Mouse (Mus musculus): ENCODE data around the gene Numb. TPM values are rescaled to one million over a fixed set of nuclear protein-coding genes. Genes with fewer than 3 reads are reported as not detected.
A peak's percentile ranks its signal among the peaks of the same experiment; 100 is the strongest.
"Not testable (repeated sequence)": the region's sequence is repeated elsewhere in the genome, so short reads cannot be mapped to it uniquely, and the experiment has no call there.

Numb gene
- polyA plus RNA-seq, 1 experiment = 13.4 TPM

DNA sequence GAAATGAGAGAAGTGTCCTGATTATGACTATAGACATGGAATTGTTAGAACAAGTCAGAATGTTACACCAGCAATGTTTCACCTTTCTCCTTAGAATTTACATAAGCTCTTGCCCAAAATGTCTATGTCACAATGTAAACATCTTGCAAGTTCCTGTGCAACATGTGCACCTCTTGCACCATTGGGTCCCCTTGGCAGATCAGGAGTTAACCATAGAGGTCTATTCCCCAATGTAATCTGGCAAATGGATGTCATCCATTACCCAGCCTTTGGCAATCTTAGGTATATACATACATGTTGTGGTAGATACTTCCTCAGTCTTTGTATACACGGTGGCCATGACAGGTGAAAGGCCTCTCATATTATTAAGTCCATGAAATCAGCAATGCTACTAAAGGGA lies 32.6 kb downstream of the Numb start:
- peaks cover 39% of the 10 kb centered on the region for H3K4me1 ChIP-seq
- peaks cover 76% of the 10 kb centered on the region for H3K36me3 ChIP-seq (replicated peaks; ENCODE audit: low read length)
- no peaks in the 10 kb centered on the region for H3K27me3 ChIP-seq (replicated peaks)
- H3K4me3 ChIP-seq (replicated peaks) = no peak overlapping the region
- TF ChIP-seq FLI1 (IDR thresholded peaks at IDR 0.05; ENCODE audit: low read length) = no peak
- TF ChIP-seq GATA1 (IDR thresholded peaks at IDR 0.05; ENCODE audit: borderline replicate concordance, low read length) = no peak
- peaks cover 7% of the 10 kb centered on the region; the same call in 1 of the 2 replicates for H3K9me3 ChIP-seq

DNA sequence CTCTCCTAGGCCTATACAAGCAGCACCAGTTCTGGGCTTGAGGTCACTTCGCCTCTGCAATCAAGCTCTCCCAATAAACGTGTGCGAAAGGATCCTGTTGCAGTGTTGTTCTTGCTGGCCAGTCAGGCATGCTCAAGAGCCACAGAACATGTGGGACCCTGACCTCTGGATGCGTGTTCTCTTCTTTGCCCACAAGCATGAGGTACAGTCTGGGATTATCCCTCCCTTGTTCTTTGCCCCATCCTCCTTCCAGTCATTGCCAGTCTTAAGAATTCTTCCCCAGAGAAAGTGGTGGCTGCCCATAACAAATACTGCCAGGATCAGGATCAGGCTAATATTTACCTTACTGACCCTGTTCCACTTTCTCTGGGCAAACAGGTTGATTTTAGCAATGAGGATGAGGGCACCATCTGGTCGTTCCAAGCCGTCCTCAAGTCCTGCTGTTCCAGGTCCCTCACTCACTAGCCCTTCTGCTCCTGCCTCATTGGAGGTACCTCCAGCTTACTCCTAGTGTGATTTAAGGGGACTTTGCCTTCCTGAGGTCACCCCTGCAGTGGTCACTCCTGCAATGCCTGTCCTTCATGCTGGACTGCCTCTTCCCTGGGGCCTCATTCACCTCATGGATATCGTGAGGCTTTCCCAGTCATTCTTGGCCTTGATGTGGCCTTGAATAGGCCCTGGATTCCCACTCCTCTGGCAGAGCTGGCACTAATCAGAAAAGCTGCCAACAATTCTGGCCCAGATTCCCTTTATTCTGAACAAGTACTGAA lies 36.0 kb downstream of the Numb start:
- peaks cover 7% of the 10 kb centered on the region; the same call in 1 of the 2 replicates for H3K9me3 ChIP-seq
- no peak for TF ChIP-seq FLI1 (IDR thresholded peaks at IDR 0.05; ENCODE audit: low read length)
- no peak for TF ChIP-seq GATA1 (IDR thresholded peaks at IDR 0.05; ENCODE audit: borderline replicate concordance, low read length)
- peaks cover 55% of the 10 kb centered on the region for H3K36me3 ChIP-seq (replicated peaks; ENCODE audit: low read length)
- H3K4me3 ChIP-seq (replicated peaks) = peak overlapping the region; percentile 33
- no peaks in the 10 kb centered on the region for H3K27me3 ChIP-seq (replicated peaks)
- peaks cover 44% of the 10 kb centered on the region for H3K4me1 ChIP-seq

DNA sequence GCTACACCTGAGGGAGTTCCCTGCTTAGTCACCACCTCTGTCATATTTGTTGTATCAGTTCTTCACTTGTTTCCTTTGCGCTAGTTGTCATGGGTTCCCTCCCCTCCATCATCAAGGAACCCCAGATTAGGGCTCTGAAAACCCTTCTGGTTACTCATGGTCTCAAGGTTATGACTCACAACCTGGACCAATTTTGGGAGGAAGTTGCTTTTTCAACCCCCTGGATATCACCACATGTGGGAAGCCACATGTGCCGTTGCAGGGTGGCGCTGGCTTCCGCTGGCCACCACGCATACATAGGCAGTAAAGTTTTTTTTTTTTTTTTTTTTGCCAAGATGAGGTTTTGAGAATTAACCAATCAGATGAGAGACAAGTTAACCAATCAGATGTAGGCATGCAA lies 36.7 kb downstream of the Numb start:
- Histone ChIP-seq H3K36me3 (replicated peaks; ENCODE audit: low read length) (peaks cover 51% of the 10 kb centered on the region), H3K4me1 (peaks cover 41% of the 10 kb centered on the region)
- H3K27me3 ChIP-seq (replicated peaks); H3K4me3 ChIP-seq (replicated peaks); H3K9me3 ChIP-seq: not testable (repeated sequence)

DNA sequence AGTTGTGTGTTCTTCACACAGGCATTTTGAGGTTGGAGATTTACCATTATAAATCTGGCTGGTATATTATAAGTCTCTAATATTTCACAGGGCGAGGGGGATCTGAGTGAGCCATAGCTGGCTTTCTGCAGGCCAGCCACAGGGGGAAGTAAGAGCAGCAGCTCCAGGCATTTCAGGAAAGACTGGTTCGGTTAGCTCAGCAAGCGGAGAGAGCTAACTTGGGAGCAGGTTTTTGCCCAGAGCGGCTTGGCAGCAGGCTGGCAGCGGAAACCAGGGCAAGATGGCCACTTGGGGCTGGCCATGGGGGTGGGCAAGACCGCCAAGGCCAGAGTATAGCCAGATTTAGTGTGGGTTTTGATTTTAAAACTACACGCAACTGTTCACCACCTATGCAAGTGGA lies 39.2 kb downstream of the Numb start:
- peaks cover 44% of the 10 kb centered on the region for H3K36me3 ChIP-seq (replicated peaks; ENCODE audit: low read length)
- TF ChIP-seq FLI1 (IDR thresholded peaks at IDR 0.05; ENCODE audit: low read length) (no peak), GATA1 (IDR thresholded peaks at IDR 0.05; ENCODE audit: borderline replicate concordance, low read length) (no peak)
- H3K9me3 ChIP-seq = peaks cover 7% of the 10 kb centered on the region; the same call in 1 of the 2 replicates
- H3K4me3 ChIP-seq (replicated peaks) = no peak overlapping the region
- no peaks in the 10 kb centered on the region for H3K27me3 ChIP-seq (replicated peaks)
- peaks cover 29% of the 10 kb centered on the region for H3K4me1 ChIP-seq

DNA sequence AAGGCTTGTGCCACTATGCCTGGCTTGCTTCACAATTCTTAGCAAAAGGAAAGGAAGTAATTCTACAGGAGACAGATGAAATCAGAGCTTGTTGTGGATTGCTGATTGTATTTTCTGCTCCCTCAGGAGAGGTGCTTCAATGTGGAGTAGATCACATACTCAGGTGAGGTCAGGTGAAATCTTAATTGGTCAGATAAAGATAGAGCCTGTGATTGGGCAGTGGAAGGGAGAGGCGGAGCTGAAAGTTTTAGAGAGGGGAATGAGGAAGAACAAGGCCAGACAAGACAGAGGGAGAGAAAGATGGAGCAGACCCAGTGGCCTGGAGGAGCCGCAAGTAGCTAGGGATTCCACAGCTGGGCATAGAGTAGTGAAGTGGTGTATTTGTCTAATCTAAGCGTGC lies 39.6 kb downstream of the Numb start:
- H3K4me1 ChIP-seq = peaks cover 29% of the 10 kb centered on the region
- TF ChIP-seq GATA1 (IDR thresholded peaks at IDR 0.05; ENCODE audit: borderline replicate concordance, low read length) = no peak
- no peaks in the 10 kb centered on the region for H3K27me3 ChIP-seq (replicated peaks)
- no peak overlapping the region for H3K4me3 ChIP-seq (replicated peaks)
- H3K9me3 ChIP-seq = peaks cover 7% of the 10 kb centered on the region; the same call in 1 of the 2 replicates
- H3K36me3 ChIP-seq (replicated peaks; ENCODE audit: low read length) = peaks cover 40% of the 10 kb centered on the region

DNA sequence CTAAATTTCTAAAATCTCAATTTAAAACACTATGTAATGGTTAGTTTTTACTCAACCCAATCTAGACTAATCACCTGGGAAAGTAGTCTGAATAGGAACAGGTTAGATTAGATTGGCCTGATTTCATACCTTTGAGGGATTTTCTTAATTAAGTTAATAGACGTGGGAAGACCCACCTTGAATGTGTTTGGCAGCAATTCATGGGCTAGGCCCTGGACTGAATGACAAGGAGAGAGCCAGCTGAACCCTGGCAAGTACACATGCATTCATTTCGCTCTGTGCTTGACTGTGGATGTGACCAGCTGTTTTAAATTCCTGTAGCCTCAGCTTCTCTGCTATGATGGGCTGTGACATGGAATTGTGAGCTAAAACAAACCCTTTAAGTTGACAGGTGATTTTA lies 40.8 kb downstream of the Numb start:
- Histone ChIP-seq H3K27me3 (replicated peaks) (no peaks in the 10 kb centered on the region), H3K4me3 (replicated peaks) (no peak overlapping the region), H3K9me3 (peaks cover 6% of the 10 kb centered on the region; the same call in 1 of the 2 replicates), H3K36me3 (replicated peaks; ENCODE audit: low read length) (peaks cover 34% of the 10 kb centered on the region), H3K4me1 (peaks cover 20% of the 10 kb centered on the region)
- TF ChIP-seq GATA1 (IDR thresholded peaks at IDR 0.05; ENCODE audit: borderline replicate concordance, low read length) (no peak), FLI1 (IDR thresholded peaks at IDR 0.05; ENCODE audit: low read length) (no peak)

DNA sequence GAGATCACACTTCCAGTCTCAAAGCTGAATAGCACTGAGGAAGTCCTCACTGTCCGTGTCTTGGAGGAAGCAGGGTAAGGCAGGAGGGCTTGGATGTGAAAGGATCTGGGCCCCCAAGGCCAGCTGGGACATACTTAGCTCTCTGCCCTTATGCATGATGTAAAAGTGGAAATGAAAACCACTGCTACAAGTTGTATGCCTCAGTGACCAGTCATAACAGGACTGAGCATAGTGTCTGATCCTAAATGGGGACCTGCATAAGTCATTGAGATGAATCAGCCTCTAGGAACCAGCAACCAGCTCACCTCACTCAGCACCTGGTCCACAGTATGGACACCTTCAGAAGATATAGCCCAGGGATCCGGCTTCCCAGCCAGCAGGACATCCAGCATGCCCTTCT lies 46.6 kb downstream of the Numb start:
- no peaks in the 10 kb centered on the region for H3K9me3 ChIP-seq
- peaks cover 43% of the 10 kb centered on the region for H3K36me3 ChIP-seq (replicated peaks; ENCODE audit: low read length)
- TF ChIP-seq FLI1 (IDR thresholded peaks at IDR 0.05; ENCODE audit: low read length) (no peak), GATA1 (IDR thresholded peaks at IDR 0.05; ENCODE audit: borderline replicate concordance, low read length) (no peak)
- H3K4me3 ChIP-seq (replicated peaks) = no peak overlapping the region
- peaks cover 14% of the 10 kb centered on the region for H3K4me1 ChIP-seq
- no peaks in the 10 kb centered on the region for H3K27me3 ChIP-seq (replicated peaks)

DNA sequence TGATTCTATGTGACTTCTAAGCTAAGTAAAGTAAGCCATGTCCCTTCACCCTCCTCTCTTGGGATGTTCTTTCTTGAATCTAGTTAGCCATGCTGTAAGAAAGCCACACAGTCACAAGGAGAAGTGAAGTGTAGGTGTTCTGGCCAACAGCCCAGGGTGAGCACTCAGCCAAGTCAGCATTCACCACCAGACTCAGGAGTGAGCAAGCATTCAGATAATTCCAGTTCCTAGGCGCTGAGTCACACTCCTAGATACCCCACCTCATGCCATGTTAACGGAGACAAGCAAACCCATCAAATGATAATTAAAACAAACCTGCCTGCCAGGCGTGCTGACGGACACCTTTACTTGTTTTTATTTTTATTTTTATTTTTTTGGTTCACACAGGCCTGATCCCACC lies 47.1 kb downstream of the Numb start:
- H3K36me3 ChIP-seq (replicated peaks; ENCODE audit: low read length) = peaks cover 46% of the 10 kb centered on the region
- H3K27me3 ChIP-seq (replicated peaks) = no peaks in the 10 kb centered on the region
- TF ChIP-seq GATA1 (IDR thresholded peaks at IDR 0.05; ENCODE audit: borderline replicate concordance, low read length) (no peak), FLI1 (IDR thresholded peaks at IDR 0.05; ENCODE audit: low read length) (no peak)
- no peaks in the 10 kb centered on the region for H3K9me3 ChIP-seq
- no peak overlapping the region for H3K4me3 ChIP-seq (replicated peaks)
- peaks cover 14% of the 10 kb centered on the region for H3K4me1 ChIP-seq

DNA sequence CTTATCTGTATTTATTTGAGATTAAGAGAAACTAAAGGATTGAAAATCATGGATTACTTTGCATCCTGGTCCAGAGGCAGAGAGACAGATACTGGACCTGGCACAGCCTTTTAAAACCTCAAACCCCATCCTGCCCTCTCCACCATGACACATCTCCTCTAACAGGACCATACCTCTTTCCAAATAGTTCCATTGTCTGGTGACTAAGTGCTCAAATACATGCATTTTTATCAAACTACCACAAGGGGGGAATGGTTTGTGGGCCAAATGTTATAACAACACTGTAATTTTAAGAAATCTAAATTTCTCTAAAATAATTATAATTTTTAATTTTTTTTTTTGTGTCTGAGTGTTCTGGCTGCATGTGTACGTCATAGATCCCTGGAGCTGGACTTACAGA lies 57.2 kb downstream of the Numb start:
- H3K36me3 ChIP-seq (replicated peaks; ENCODE audit: low read length) = peaks cover 20% of the 10 kb centered on the region
- peaks cover 36% of the 10 kb centered on the region for H3K4me1 ChIP-seq
- peaks cover 4% of the 10 kb centered on the region; the same call in 1 of the 2 replicates for H3K9me3 ChIP-seq
- TF ChIP-seq GATA1 (IDR thresholded peaks at IDR 0.05; ENCODE audit: borderline replicate concordance, low read length) (no peak), FLI1 (IDR thresholded peaks at IDR 0.05; ENCODE audit: low read length) (no peak)
- no peaks in the 10 kb centered on the region for H3K27me3 ChIP-seq (replicated peaks)
- H3K4me3 ChIP-seq (replicated peaks) = no peak overlapping the region

DNA sequence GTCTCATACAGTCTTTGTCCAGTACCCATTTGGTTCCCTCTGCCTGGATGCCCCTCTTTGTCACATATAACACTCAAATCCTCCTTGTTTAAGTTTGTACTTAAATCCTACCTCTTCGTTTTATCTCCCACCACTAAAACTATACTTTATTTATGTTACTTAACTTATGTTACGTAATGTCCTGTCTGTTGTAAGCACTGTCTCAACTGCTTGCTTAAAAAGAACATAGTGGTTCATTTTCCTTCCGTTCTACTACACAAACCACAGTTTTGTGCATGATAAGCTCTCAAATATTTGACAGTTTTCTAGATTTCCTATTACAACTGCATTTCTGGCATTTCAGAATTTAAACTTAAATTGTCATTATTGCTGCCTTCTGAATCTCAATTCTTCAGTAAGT lies 59.9 kb downstream of the Numb start:
- TF ChIP-seq FLI1 (IDR thresholded peaks at IDR 0.05; ENCODE audit: low read length) = no peak
- TF ChIP-seq GATA1 (IDR thresholded peaks at IDR 0.05; ENCODE audit: borderline replicate concordance, low read length) = no peak
- Histone ChIP-seq H3K4me3 (replicated peaks) (no peak overlapping the region), H3K36me3 (replicated peaks; ENCODE audit: low read length) (peaks cover 17% of the 10 kb centered on the region), H3K4me1 (peaks cover 40% of the 10 kb centered on the region), H3K27me3 (replicated peaks) (no peaks in the 10 kb centered on the region), H3K9me3 (peaks cover 4% of the 10 kb centered on the region; the same call in 1 of the 2 replicates)

Measured in megakaryocyte, embryonic 14.5 days (primary cell).